In genomic region chr8:119606224-119606623, GRCm38 (mm10) we compare ENCODE assay signal across 15 mouse cellular contexts. TPM values are rescaled to one million over a fixed set of nuclear protein-coding genes. Genes with fewer than 3 reads are reported as not detected.
DNase-seq lines count a peak whose midpoint lies in the region; ATAC-seq and TF ChIP-seq lines count a peak whose summit lies in the region.
"Had no signal": no experiment of that assay in that cellular context is flagged by ENCODE, and none has a peak within 500 bp of the region (broad histone marks: within the 10 kb centered on the region; RNA-seq: fewer than 3 reads in every experiment).

No protein-coding gene starts in this region.

- no peak for ATAC-seq in heart, embryonic 11.5 days (replicated peaks; ENCODE audit: insufficient number of reproducible peaks, low FRiP score, low TSS enrichment)
- no peak for ATAC-seq in lung, embryonic 14.5 days (ENCODE audit: insufficient read depth)
- ATAC-seq in forebrain, embryonic 11.5 days (replicated peaks; ENCODE audit: low FRiP score) = no peak
- ATAC-seq: forebrain, embryonic 14.5 days; inflammation-experienced regulatory T-cells, adult 6 months had no signal

- H3K36me3 ChIP-seq in heart, adult 2 months (ENCODE audit: control insufficient read depth, insufficient read depth, low read length) = no peaks in the 10 kb centered on the region
- H3K36me3 ChIP-seq in heart, embryonic 11.5 days (ENCODE audit: control insufficient read depth, insufficient read depth, low read length) = peaks cover 8% of the 10 kb centered on the region
- H3K36me3 ChIP-seq in lung, embryonic 14.5 days (ENCODE audit: insufficient read depth) = peaks cover 13% of the 10 kb centered on the region; the same call in 1 of the 2 replicates
- no peaks in the 10 kb centered on the region; the same call in 1 of the 2 replicates for H3K36me3 ChIP-seq in forebrain, embryonic 11.5 days (ENCODE audit: control insufficient read depth, insufficient read depth, low read length)

- no peak overlapping the region for H3K4me2 ChIP-seq in heart, embryonic 11.5 days
- H3K4me2 ChIP-seq in lung, embryonic 14.5 days = no peak overlapping the region
- no peak overlapping the region for H3K4me2 ChIP-seq in forebrain, embryonic 11.5 days (ENCODE audit: low read depth, low read length, severe bottlenecking)
- H3K4me2 ChIP-seq: embryonic facial prominence, embryonic 12.5 days; lung, embryonic 15.5 days had no signal

- H3K9ac ChIP-seq in heart, adult 2 months (ENCODE audit: low read depth, low read length) = no peak overlapping the region
- H3K9ac ChIP-seq in heart, embryonic 11.5 days (ENCODE audit: low read depth, low read length) = no peak overlapping the region
- H3K9ac ChIP-seq in lung, embryonic 14.5 days = no peak overlapping the region
- no peak overlapping the region for H3K9ac ChIP-seq in forebrain, embryonic 11.5 days (ENCODE audit: low read length)
- H3K9ac ChIP-seq: embryonic facial prominence, embryonic 12.5 days; lung, embryonic 15.5 days had no signal

- no peak overlapping the region for H3K4me3 ChIP-seq in heart, adult 2 months
- no peak overlapping the region for H3K4me3 ChIP-seq in heart, embryonic 11.5 days (ENCODE audit: low read depth, low read length)
- no peak overlapping the region for H3K4me3 ChIP-seq in lung, embryonic 14.5 days (ENCODE audit: low read depth, low read length)
- H3K4me3 ChIP-seq in forebrain, embryonic 11.5 days (ENCODE audit: low read depth, low read length) = no peak overlapping the region
- H3K4me3 ChIP-seq: embryonic facial prominence, embryonic 12.5 days; lung, embryonic 15.5 days had no signal

- TF ChIP-seq EP300 in heart, adult 2 months (IDR thresholded peaks at IDR 0.05; ENCODE audit: insufficient read depth, low read depth, low read length) = no peak

- H3K4me1 ChIP-seq in heart, adult 2 months (ENCODE audit: control insufficient read depth, insufficient read depth, low read length) = peaks cover 4% of the 10 kb centered on the region
- H3K4me1 ChIP-seq in heart, embryonic 11.5 days (ENCODE audit: control insufficient read depth, insufficient read depth, low read length) = peaks cover 8% of the 10 kb centered on the region
- H3K4me1 ChIP-seq in lung, embryonic 14.5 days (ENCODE audit: insufficient read depth) = peaks cover 5% of the 10 kb centered on the region
- peaks cover 6% of the 10 kb centered on the region for H3K4me1 ChIP-seq in forebrain, embryonic 11.5 days (replicated peaks; ENCODE audit: control insufficient read depth, insufficient read depth, low read length)

- 63% methylated on average over 2 of the region's 2 CpGs for WGBS in heart, adult 2 months
- 72% methylated on average over 2 of the region's 2 CpGs for WGBS in heart, embryonic 11.5 days (ENCODE audit: insufficient replicate concordance)
- 74% methylated on average over 2 of the region's 2 CpGs for WGBS in lung, embryonic 14.5 days
- WGBS in forebrain, embryonic 11.5 days = 75% methylated on average over 2 of the region's 2 CpGs

- peak; percentile 55 for TF ChIP-seq CTCF in heart, adult 2 months (IDR thresholded peaks at IDR 0.05)
- peak; percentile 28; the same call in 1 of the 2 replicates for TF ChIP-seq CTCF in lung, embryonic 14.5 days (IDR thresholded peaks at IDR 0.05; ENCODE audit: low read depth)
- no peak for TF ChIP-seq CTCF in brain, embryonic 14.5 days (IDR thresholded peaks at IDR 0.05; ENCODE audit: borderline replicate concordance, extremely low read depth, insufficient read depth, insufficient read length)

- H3K27ac ChIP-seq in heart, adult 2 months = no peak overlapping the region
- H3K27ac ChIP-seq in heart, embryonic 11.5 days (ENCODE audit: low read depth, low read length) = no peak overlapping the region
- no peak overlapping the region for H3K27ac ChIP-seq in lung, embryonic 14.5 days (ENCODE audit: low read depth)
- H3K27ac ChIP-seq in forebrain, embryonic 11.5 days (ENCODE audit: low read depth, low read length) = no peak overlapping the region
- H3K27ac ChIP-seq: embryonic facial prominence, embryonic 12.5 days; lung, embryonic 15.5 days had no signal

- no peak for DNase-seq in heart, adult 2 months
- peak; percentile 33 for DNase-seq in lung, embryonic 14.5 days
- no peak for DNase-seq in lung, postnatal 25 days (ENCODE audit: low spot score)
- peak; percentile 60 for DNase-seq in A20 (ENCODE audit: low read depth, low spot score)
- peak; percentile 13 for DNase-seq in brain, embryonic 14.5 days (ENCODE audit: low read depth)
- DNase-seq in heart, postnatal 14 days = no peak
- DNase-seq in forebrain, embryonic 11.5 days (ENCODE audit: low spot score) = no peak
- DNase-seq: cerebellum, postnatal 25 days; gastrocnemius, postnatal 36 days; heart, postnatal 10 days had no signal

- H3K79me2 ChIP-seq in heart, adult 2 months (replicated peaks; ENCODE audit: control insufficient read depth, insufficient read depth, low read length) = no peaks in the 10 kb centered on the region

- TF ChIP-seq POLR2A in heart, adult 2 months (IDR thresholded peaks at IDR 0.05; ENCODE audit: insufficient read depth, low read depth, low read length) = no peak
- no peak for TF ChIP-seq POLR2A in brain, embryonic 14.5 days (IDR thresholded peaks at IDR 0.05; ENCODE audit: borderline replicate concordance, extremely low read depth, insufficient read depth, insufficient read length, poor library complexity, severe bottlenecking)

- intact Hi-C loops in heart, adult 2 months (cut with DNase I) = loop anchor here (5.0 kb wide), 1 partner anchor 71 kb away; no protein-coding TSS in a partner anchor
- intact Hi-C loops in heart, postnatal 14 days (cut with DNase I) = loop anchor here (10.0 kb wide), 1 partner anchor 81 kb away; no protein-coding TSS in a partner anchor

- H3K9me3 ChIP-seq in heart, embryonic 11.5 days (replicated peaks; ENCODE audit: control insufficient read depth, low read length) = peaks cover 2% of the 10 kb centered on the region; the same call in 1 of the 2 replicates
- no peaks in the 10 kb centered on the region for H3K9me3 ChIP-seq in lung, embryonic 14.5 days (ENCODE audit: low read depth, low read length)
- H3K9me3 ChIP-seq in forebrain, embryonic 11.5 days (ENCODE audit: control insufficient read depth, low read length) = no peaks in the 10 kb centered on the region; the same call in 1 of the 2 replicates

- H3K27me3 ChIP-seq in heart, adult 2 months (ENCODE audit: control insufficient read depth, insufficient read depth, low read length) = no peaks in the 10 kb centered on the region
- H3K27me3 ChIP-seq in heart, embryonic 11.5 days (ENCODE audit: control insufficient read depth, insufficient read depth, low read length) = no peaks in the 10 kb centered on the region
- H3K27me3 ChIP-seq in lung, embryonic 14.5 days (ENCODE audit: insufficient read depth, low read length) = no peaks in the 10 kb centered on the region
- no peaks in the 10 kb centered on the region for H3K27me3 ChIP-seq in forebrain, embryonic 11.5 days (ENCODE audit: control insufficient read depth, insufficient read depth, low read length)
- H3K27me3 ChIP-seq: embryonic facial prominence, embryonic 12.5 days; lung, embryonic 15.5 days had no signal

RNA-seq across cellular contexts. Expression of gene Taf1c, which starts 1.2 kb away (rescaled TPM):
- total RNA-seq in heart, adult 2 months (2021) = 1 to 10 TPM; 3.6 to 3.7 TPM
- 6.5 and 8.7 TPM in 2 replicates for polyA plus RNA-seq in heart, adult 2 months (2012; rRNA removed)
- 7.1 and 8.0 TPM in 2 replicates for polyA plus RNA-seq in heart, embryonic 11.5 days (2014; fragmentation: Nextera tagmentation; extraction: Ambion mirVana)
- 9.0 and 10.4 TPM in 2 replicates for polyA plus RNA-seq in lung, embryonic 14.5 days (2014; fragmentation: Nextera tagmentation; extraction: Ambion mirVana)
- 24.0 and 36.7 TPM in 2 replicates for polyA plus RNA-seq in brain, embryonic 14.5 days (2012; rRNA removed)
- 1 to 10 TPM; 4.0 to 4.2 TPM for total RNA-seq in heart, postnatal 14 days (2021)
- polyA plus RNA-seq in forebrain, embryonic 11.5 days (2014; fragmentation: Nextera tagmentation; extraction: Ambion mirVana) = 15.2 and 17.1 TPM in 2 replicates

RNA-seq across cellular contexts. Expression of gene Adad2, which starts 6.3 kb away (rescaled TPM):
- total RNA-seq in heart, adult 2 months (2021) = not detected
- not detected in 2 replicates for polyA plus RNA-seq in heart, adult 2 months (2012; rRNA removed)
- polyA plus RNA-seq in heart, embryonic 11.5 days (2014; fragmentation: Nextera tagmentation; extraction: Ambion mirVana) = not detected in 2 replicates
- 0.09 TPM in 1 of 2 replicates, not detected in the other for polyA plus RNA-seq in lung, embryonic 14.5 days (2014; fragmentation: Nextera tagmentation; extraction: Ambion mirVana)
- 0.12 and 0.25 TPM in 2 replicates for polyA plus RNA-seq in brain, embryonic 14.5 days (2012; rRNA removed)
- total RNA-seq in heart, postnatal 14 days (2021) = not detected
- not detected in 2 replicates for polyA plus RNA-seq in forebrain, embryonic 11.5 days (2014; fragmentation: Nextera tagmentation; extraction: Ambion mirVana)
- total RNA-seq: heart, postnatal 10 days had no signal
- polyA plus RNA-seq: inflammation-experienced regulatory T-cells, adult 6 months; lung, embryonic 15.5 days had no signal

RNA-seq across cellular contexts. Expression of gene Kcng4, which starts 29.3 kb away (rescaled TPM):
- total RNA-seq in heart, adult 2 months (2021) = under 1 TPM; 0.05 to 0.23 TPM
- polyA plus RNA-seq in heart, adult 2 months (2012; rRNA removed) = 0.33 and 0.41 TPM in 2 replicates
- polyA plus RNA-seq in heart, embryonic 11.5 days (2014; fragmentation: Nextera tagmentation; extraction: Ambion mirVana) = not detected in 2 replicates
- not detected in 2 replicates for polyA plus RNA-seq in lung, embryonic 14.5 days (2014; fragmentation: Nextera tagmentation; extraction: Ambion mirVana)
- polyA plus RNA-seq in brain, embryonic 14.5 days (2012; rRNA removed) = 0.14 and 0.23 TPM in 2 replicates
- total RNA-seq in heart, postnatal 14 days (2021) = under 1 TPM; 0.10 to 0.33 TPM
- polyA plus RNA-seq in forebrain, embryonic 11.5 days (2014; fragmentation: Nextera tagmentation; extraction: Ambion mirVana) = 0.07 TPM in 1 of 2 replicates, not detected in the other
- polyA plus RNA-seq: inflammation-experienced regulatory T-cells, adult 6 months had no signal

RNA-seq across cellular contexts. Expression of gene Dnaaf1, which starts 31.2 kb away (rescaled TPM):
- total RNA-seq in heart, adult 2 months (2021) = not detected
- 0.12 and 0.39 TPM in 2 replicates for polyA plus RNA-seq in heart, adult 2 months (2012; rRNA removed)
- 0.26 and 0.38 TPM in 2 replicates for polyA plus RNA-seq in heart, embryonic 11.5 days (2014; fragmentation: Nextera tagmentation; extraction: Ambion mirVana)
- 0.24 TPM in 1 of 2 replicates, not detected in the other for polyA plus RNA-seq in lung, embryonic 14.5 days (2014; fragmentation: Nextera tagmentation; extraction: Ambion mirVana)
- 0.40 and 0.44 TPM in 2 replicates for polyA plus RNA-seq in brain, embryonic 14.5 days (2012; rRNA removed)
- under 1 TPM in 1 of 2 experiments, not detected in 1; 0.12 TPM for total RNA-seq in heart, postnatal 14 days (2021)
- 0.16 TPM in 1 of 2 replicates, not detected in the other for polyA plus RNA-seq in forebrain, embryonic 11.5 days (2014; fragmentation: Nextera tagmentation; extraction: Ambion mirVana)
- total RNA-seq: gastrocnemius, postnatal 36 days; heart, postnatal 10 days had no signal
- polyA plus RNA-seq: inflammation-experienced regulatory T-cells, adult 6 months had no signal

RNA-seq across cellular contexts. Expression of gene Hsdl1, which starts 31.2 kb away (rescaled TPM):
- total RNA-seq in heart, adult 2 months (2021) = 10 to 100 TPM; 17.6 to 20.4 TPM
- polyA plus RNA-seq in heart, adult 2 months (2012; rRNA removed) = 11.9 and 15.6 TPM in 2 replicates
- polyA plus RNA-seq in heart, embryonic 11.5 days (2014; fragmentation: Nextera tagmentation; extraction: Ambion mirVana) = 36.3 and 37.3 TPM in 2 replicates
- 25.9 and 26.8 TPM in 2 replicates for polyA plus RNA-seq in lung, embryonic 14.5 days (2014; fragmentation: Nextera tagmentation; extraction: Ambion mirVana)
- polyA plus RNA-seq in brain, embryonic 14.5 days (2012; rRNA removed) = 69.1 and 101 TPM in 2 replicates
- total RNA-seq in heart, postnatal 14 days (2021) = 10 to 100 TPM; 17.9 to 20.7 TPM
- 78.7 and 89.0 TPM in 2 replicates for polyA plus RNA-seq in forebrain, embryonic 11.5 days (2014; fragmentation: Nextera tagmentation; extraction: Ambion mirVana)

Comparison
In these comparisons a context has a peak if more than half of its experiments do, and no peak if none do; other contexts are left out.
1. DNase-seq: peak in lung, embryonic 14.5 days (single experiment), A20 (single experiment) and brain, embryonic 14.5 days (single experiment); none in heart, adult 2 months (0 of 2), lung, postnatal 25 days (single experiment), heart, postnatal 14 days (0 of 2) and forebrain, embryonic 11.5 days (single experiment).